11 mouse cellular contexts compared by ENCODE assay signal in the genomic region with DNA sequence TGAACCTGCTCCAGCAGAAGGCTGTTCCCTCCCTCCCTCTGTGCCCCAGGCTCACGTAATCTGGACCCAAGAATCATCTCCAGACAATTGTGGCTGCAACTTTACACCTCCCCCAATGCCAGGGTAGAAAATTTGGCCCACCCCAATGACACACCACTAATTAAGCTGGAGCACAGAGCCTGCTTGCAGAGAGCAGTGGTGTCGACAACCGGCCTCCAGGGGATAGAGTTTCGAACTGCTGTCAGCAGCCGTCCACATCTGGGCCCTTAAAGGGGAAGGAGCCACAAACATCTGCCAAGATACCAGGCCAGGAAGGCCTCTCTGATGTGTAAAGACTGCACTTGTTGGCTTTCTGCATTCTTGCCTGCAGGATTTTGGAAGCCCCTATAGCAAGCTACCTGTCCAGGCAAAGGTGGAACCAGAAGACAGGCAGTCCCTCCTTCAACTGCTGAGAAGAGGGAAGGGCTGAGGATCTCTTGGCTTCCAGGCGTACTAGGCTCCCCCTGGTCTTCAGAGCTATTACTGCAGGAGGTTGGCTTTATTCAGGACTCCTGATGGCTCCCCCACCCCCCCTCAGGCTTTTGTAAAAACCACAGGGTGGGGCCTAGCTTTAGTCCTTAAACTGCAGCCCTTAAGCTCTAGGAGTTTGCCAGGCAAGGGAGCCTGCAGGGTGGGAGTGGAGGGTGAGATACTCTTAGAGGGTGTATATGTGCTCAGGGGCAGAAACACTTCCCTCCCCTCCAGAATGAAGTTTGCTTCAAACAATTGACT.
DNase-seq lines count a peak whose midpoint lies in the region; ATAC-seq and TF ChIP-seq lines count a peak whose summit lies in the region.
"Had no signal": no experiment of that assay in that cellular context is flagged by ENCODE, and none has a peak within 500 bp of the region (broad histone marks: within the 10 kb centered on the region; RNA-seq: fewer than 3 reads in every experiment).

No protein-coding gene starts in this region.

- H3K4me3 ChIP-seq in kidney, embryonic 14.5 days (ENCODE audit: low read length), result no peak overlapping the region
- no peak overlapping the region for H3K4me3 ChIP-seq in midbrain, postnatal 0 days (ENCODE audit: low read depth, low read length)

- no peak overlapping the region for H3K4me2 ChIP-seq in kidney, embryonic 14.5 days (replicated peaks; ENCODE audit: low read depth, low read length)
- no peak overlapping the region for H3K4me2 ChIP-seq in midbrain, postnatal 0 days (ENCODE audit: low read depth, low read length, poor library complexity, severe bottlenecking)

- H3K4me1 ChIP-seq in kidney, embryonic 14.5 days (ENCODE audit: control insufficient read depth, insufficient read depth, low read length), result peaks cover 19% of the 10 kb centered on the region
- peaks cover 13% of the 10 kb centered on the region for H3K4me1 ChIP-seq in midbrain, postnatal 0 days (ENCODE audit: insufficient read depth, low read length)

- no peaks in the 10 kb centered on the region for H3K27me3 ChIP-seq in kidney, embryonic 14.5 days (ENCODE audit: control insufficient read depth, insufficient read depth, low read length)
- no peaks in the 10 kb centered on the region for H3K27me3 ChIP-seq in midbrain, postnatal 0 days (ENCODE audit: insufficient read depth, low read length)

- TF ChIP-seq CTCF in midbrain, postnatal 0 days (IDR thresholded peaks at IDR 0.05), result peak; percentile 36; the same call in 1 of the 2 replicates

- no peak overlapping the region for H3K9ac ChIP-seq in kidney, embryonic 14.5 days (ENCODE audit: low read depth, low read length)
- H3K9ac ChIP-seq in midbrain, postnatal 0 days (replicated peaks; ENCODE audit: low read length, poor library complexity, severe bottlenecking), result no peak overlapping the region

- no peak for DNase-seq in kidney, postnatal 25 days
- DNase-seq in ZHBTc4 (ENCODE audit: low read depth, low spot score), result peak; percentile 81
- peak; percentile 12 for DNase-seq in gastrocnemius, postnatal 10 days
- DNase-seq in midbrain, postnatal 0 days (ENCODE audit: low spot score), result no peak
- DNase-seq in thymus, postnatal 14 days, result no peak
- DNase-seq in cerebellum, adult 11 months, result no peak
- no peak for DNase-seq in urinary bladder, postnatal 4 days (ENCODE audit: low spot score in 2 of 2)
- DNase-seq: cerebellum, adult 2 months; right cerebral cortex, postnatal 14 days had no signal

- H3K36me3 ChIP-seq in kidney, embryonic 14.5 days (ENCODE audit: control insufficient read depth, insufficient read depth, low read length), result no peaks in the 10 kb centered on the region
- H3K36me3 ChIP-seq in midbrain, postnatal 0 days (ENCODE audit: insufficient read depth, low read length), result no peaks in the 10 kb centered on the region

- no peak overlapping the region for H3K27ac ChIP-seq in kidney, embryonic 14.5 days (ENCODE audit: low read depth, low read length)
- H3K27ac ChIP-seq in midbrain, postnatal 0 days (ENCODE audit: low read depth, low read length), result peak overlapping the region; percentile 60
- H3K27ac ChIP-seq: macrophage had no signal

- ATAC-seq in kidney, embryonic 14.5 days (ENCODE audit: low FRiP score, low TSS enrichment), result peak; percentile 32; the same call in 1 of the 2 replicates
- ATAC-seq in midbrain, postnatal 0 days (ENCODE audit: low FRiP score), result no peak

- WGBS in kidney, embryonic 14.5 days, result 22% methylated on average over 6 of the region's 6 CpGs
- 24% methylated on average over 6 of the region's 6 CpGs for WGBS in midbrain, postnatal 0 days

- H3K9me3 ChIP-seq in kidney, embryonic 14.5 days (ENCODE audit: control insufficient read depth, low read length), result no peaks in the 10 kb centered on the region
- no peaks in the 10 kb centered on the region for H3K9me3 ChIP-seq in midbrain, postnatal 0 days (ENCODE audit: low read length)

Comparison
In these comparisons a context has a peak if more than half of its experiments do, and no peak if none do; other contexts are left out.
1. DNase-seq: peak in ZHBTc4 (single experiment) and gastrocnemius, postnatal 10 days (single experiment); none in kidney, postnatal 25 days (0 of 2), midbrain, postnatal 0 days (single experiment), thymus, postnatal 14 days (single experiment), cerebellum, adult 11 months (single experiment) and urinary bladder, postnatal 4 days (0 of 2).